Mouse (Mus musculus) midbrain, embryonic 11.5 days (tissue): ENCODE data around the gene Card9. TPM values are rescaled to one million over a fixed set of nuclear protein-coding genes. Genes with fewer than 3 reads are reported as not detected.

Experiments used
- ATAC-seq: fragments of 200-750 bp; cut with Nextera tagmentation; 2 replicates; pipeline ENCODE4 v1.8.0; 2017; ENCODE audit warnings: moderate TSS enrichment, moderate library complexity; ENCODE audit not compliant: low FRiP score
- DNase-seq: peaks from one replicate; pipeline ENCODE4 v3.0.0; 2015; ENCODE audit warnings: low spot score; ENCODE audit errors: missing footprints
- H3K27ac ChIP-seq: fragments of 300-500 bp; sonication (generic); 2 replicates; pipeline ENCODE4 v1.5.1; 2014; ENCODE audit warnings: low read depth, low read length
- H3K27me3 ChIP-seq: fragments of 300-500 bp; sonication (generic); 2 replicates; pipeline ENCODE4 v1.6.1; 2014; ENCODE audit warnings: mild to moderate bottlenecking, low read length, moderate library complexity, mixed read lengths; ENCODE audit not compliant: control insufficient read depth, insufficient read depth
- H3K36me3 ChIP-seq: fragments of 300-500 bp; sonication (generic); 2 replicates; pipeline ENCODE4 v1.6.1; 2014; ENCODE audit warnings: mild to moderate bottlenecking, low read length, moderate library complexity, mixed read lengths; ENCODE audit not compliant: control insufficient read depth, insufficient read depth
- H3K4me1 ChIP-seq: fragments of 300-500 bp; sonication (generic); 2 replicates; pipeline ENCODE4 v1.6.1; 2014; ENCODE audit warnings: low read length; ENCODE audit not compliant: control insufficient read depth, insufficient read depth
- H3K4me2 ChIP-seq: fragments of 300-500 bp; sonication (generic); 2 replicates; pipeline ENCODE4 v1.6.1; 2014; ENCODE audit warnings: mild to moderate bottlenecking, moderate library complexity
- H3K4me3 ChIP-seq: fragments of 300-500 bp; sonication (generic); 2 replicates; pipeline ENCODE4 v1.5.1; 2014; ENCODE audit warnings: low read depth, low read length
- H3K9ac ChIP-seq: fragments of 300-500 bp; sonication (generic); 2 replicates; pipeline ENCODE4 v1.6.1; 2014; ENCODE audit warnings: low read length
- H3K9me3 ChIP-seq: fragments of 300-500 bp; sonication (generic); 2 replicates; pipeline ENCODE4 v1.6.1; 2016; ENCODE audit warnings: low read length; ENCODE audit not compliant: control insufficient read depth
- WGBS: fragments of 180-500 bp; shearing (Covaris S2); extraction: QIAGEN DNeasy Blood & Tissue Kit; methylation state at CpG from one replicate; pipeline ENCODE4 v1.1.7; 2014; 5-methylcytosine and 5-hydroxymethylcytosine counted together
- polyA plus RNA-seq: library from polyadenylated mRNA; unstranded; fragments of >200 nt; fragmentation: Nextera tagmentation; extraction: Ambion mirVana; gene quantifications from 2 replicates; pipeline ENCODE4 v1.2.1, GENCODE M21; 2014

Gene Card9
- polyA plus RNA-seq, 1 experiment from 2014 or later, result 1.1 TPM

DNA sequence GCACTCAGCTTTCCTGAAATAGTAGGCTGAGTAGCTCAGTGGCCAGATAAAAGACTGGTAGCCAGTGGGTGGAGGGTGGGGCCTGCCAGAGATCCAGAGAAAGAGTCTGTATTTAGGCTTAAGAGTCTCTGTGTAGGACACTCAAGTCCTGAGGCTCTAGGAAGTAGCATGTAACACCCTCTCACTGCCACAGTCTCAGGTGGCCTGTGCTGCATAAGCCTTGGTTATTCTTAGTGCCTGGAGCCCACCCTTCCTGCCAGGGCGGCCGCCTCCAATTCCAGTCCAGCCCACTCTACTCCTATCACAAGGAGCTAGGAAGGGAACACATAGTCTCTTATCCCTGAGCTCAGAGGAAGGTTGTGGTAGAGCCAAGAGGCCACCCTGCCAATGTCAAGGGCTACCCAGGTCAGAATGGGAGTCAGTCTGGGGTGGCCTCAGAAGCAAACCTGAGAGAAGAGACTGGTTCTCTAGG lies 19.2 kb downstream of the Card9 start:
- Histone ChIP-seq H3K27ac (no peak overlapping the region), H3K9me3 (no peaks in the 10 kb centered on the region), H3K4me1 (no peaks in the 10 kb centered on the region), H3K27me3 (no peaks in the 10 kb centered on the region), H3K9ac (no peak overlapping the region), H3K4me3 (no peak overlapping the region), H3K4me2 (no peak overlapping the region), H3K36me3 (peaks cover 12% of the 10 kb centered on the region)
- no peak for ATAC-seq
- 92% methylated on average over 2 of the region's 2 CpGs for WGBS
- DNase-seq, result no peak

DNA sequence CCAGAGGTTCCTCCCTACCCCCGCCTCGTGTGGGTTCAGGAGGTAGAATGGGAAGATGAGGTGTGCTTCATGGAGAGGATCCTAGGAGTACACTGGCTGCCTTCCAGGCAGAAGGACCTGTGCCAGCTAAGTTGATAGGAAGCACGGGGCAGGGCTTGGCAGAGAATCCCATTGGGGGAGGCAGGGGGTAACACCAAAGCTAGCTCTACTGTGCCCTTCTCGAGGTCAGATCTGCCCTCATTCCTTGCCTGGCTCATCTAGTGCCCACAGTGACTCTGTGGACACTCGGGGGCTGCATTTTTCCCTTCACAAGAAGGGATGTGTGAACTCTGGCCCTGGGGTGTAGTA lies 21.5 kb downstream of the Card9 start:
- peaks cover 7% of the 10 kb centered on the region for H3K36me3 ChIP-seq
- no peak for DNase-seq
- H3K9ac ChIP-seq, result no peak overlapping the region
- H3K9me3 ChIP-seq, result no peaks in the 10 kb centered on the region
- ATAC-seq, result no peak
- no peaks in the 10 kb centered on the region for H3K27me3 ChIP-seq
- no peaks in the 10 kb centered on the region for H3K4me1 ChIP-seq
- no peak overlapping the region for H3K27ac ChIP-seq
- H3K4me2 ChIP-seq, result no peak overlapping the region
- WGBS, result 88% methylated on average over 5 of the region's 5 CpGs
- no peak overlapping the region for H3K4me3 ChIP-seq

DNA sequence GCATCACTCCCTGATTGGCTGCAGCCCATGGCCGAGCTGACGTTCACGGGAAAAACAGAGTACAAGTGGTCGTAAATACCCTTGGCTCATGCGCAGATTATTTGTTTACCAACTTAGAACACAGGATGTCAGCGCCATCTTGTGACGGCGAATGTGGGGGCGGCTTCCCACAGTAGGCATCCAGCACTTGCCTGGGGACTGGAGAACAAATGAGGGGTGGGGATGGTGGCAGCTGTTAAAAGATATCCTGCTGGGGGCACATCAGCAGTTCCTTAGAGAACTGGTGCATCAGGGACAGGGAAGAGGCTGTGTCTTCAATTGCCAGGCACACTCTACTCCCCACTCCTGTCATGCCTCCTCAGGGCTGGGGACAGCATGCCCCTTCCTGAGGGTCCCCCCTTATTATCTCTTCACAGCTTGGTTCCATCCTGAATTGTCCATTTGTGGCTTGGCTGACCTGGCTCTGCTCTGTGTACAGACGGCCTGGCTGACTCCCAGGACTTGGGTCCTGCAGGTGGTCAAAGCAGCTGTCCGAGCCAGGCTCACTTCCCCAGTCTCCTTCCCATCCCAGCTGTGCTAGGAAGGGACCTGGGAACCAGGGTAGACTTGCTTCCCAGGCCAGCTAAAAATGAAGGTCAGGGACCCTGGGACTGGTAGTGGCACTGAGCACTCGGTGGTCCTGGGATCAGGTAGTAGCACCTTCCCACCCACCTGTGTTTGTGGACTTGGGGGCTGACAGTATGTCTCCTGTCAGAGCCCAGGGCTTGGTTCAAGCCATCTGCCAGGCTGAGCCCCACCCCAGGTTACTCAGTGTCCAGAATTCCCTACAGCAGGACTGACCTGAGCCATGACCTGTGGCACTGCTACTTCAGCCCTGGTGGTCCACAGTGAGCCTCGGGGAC lies 22.2 kb downstream of the Card9 start:
- no peaks in the 10 kb centered on the region for H3K9me3 ChIP-seq
- no peak for DNase-seq
- 87% methylated on average over 8 of the region's 13 CpGs for WGBS
- H3K4me3 ChIP-seq, result no peak overlapping the region
- ATAC-seq, result no peak
- no peak overlapping the region for H3K4me2 ChIP-seq
- H3K27ac ChIP-seq, result no peak overlapping the region
- H3K36me3 ChIP-seq, result peaks cover 7% of the 10 kb centered on the region
- H3K4me1 ChIP-seq, result no peaks in the 10 kb centered on the region
- no peaks in the 10 kb centered on the region for H3K27me3 ChIP-seq
- no peak overlapping the region for H3K9ac ChIP-seq

DNA sequence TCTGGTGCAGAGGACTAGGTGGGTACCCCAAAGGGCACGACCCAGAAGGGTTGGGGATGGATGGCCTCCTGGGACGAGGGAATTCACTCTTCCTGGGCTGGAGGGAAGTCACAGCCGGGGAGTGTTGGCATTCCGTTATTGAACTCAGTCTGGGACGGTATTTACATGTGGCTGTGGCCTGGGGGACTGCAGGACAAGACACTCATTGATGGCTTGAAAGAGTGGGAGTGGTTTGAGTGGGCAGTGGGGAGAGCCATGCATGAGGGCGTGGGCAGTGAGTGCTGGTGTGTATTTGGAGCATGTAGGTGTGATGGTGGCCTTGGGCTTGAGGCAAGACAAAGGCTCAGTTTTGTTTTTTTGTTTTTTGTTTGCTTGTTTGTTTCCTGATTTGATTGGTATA lies 30.0 kb downstream of the Card9 start:
- WGBS, result 78% methylated on average over 6 of the region's 6 CpGs
- no peaks in the 10 kb centered on the region for H3K27me3 ChIP-seq
- no peaks in the 10 kb centered on the region for H3K4me1 ChIP-seq
- no peak overlapping the region for H3K27ac ChIP-seq
- H3K4me3 ChIP-seq, result no peak overlapping the region
- no peak overlapping the region for H3K9ac ChIP-seq
- ATAC-seq, result no peak
- DNase-seq, result no peak
- H3K9me3 ChIP-seq, result no peaks in the 10 kb centered on the region
- H3K4me2 ChIP-seq, result no peak overlapping the region
- peaks cover 25% of the 10 kb centered on the region for H3K36me3 ChIP-seq

DNA sequence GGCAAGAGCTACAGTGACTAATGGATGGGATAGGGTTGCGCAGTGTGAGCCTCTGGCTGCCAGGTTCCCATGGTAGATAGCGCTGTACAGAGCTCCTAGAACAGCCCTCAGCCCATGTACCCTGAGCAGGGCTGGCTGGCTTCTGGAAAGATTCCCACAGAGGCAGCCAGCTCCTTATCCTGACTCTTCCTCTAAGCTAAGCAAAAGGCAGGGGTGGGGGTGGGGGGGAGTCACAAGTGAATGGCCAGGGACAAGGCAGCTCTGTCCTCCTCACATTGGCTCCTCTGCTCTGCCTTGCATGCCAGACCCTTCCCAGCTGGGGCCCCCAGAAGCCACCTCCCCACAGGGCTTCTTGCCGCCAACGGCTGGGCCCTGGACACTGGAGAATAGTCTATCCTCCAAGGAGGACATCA lies 30.7 kb downstream of the Card9 start:
- DNase-seq, result no peak
- Histone ChIP-seq H3K4me3 (no peak overlapping the region), H3K4me2 (no peak overlapping the region), H3K9ac (no peak overlapping the region), H3K9me3 (no peaks in the 10 kb centered on the region), H3K27ac (no peak overlapping the region), H3K27me3 (no peaks in the 10 kb centered on the region), H3K4me1 (no peaks in the 10 kb centered on the region), H3K36me3 (peaks cover 28% of the 10 kb centered on the region)
- no peak for ATAC-seq
- 84% methylated on average over 4 of the region's 4 CpGs for WGBS

DNA sequence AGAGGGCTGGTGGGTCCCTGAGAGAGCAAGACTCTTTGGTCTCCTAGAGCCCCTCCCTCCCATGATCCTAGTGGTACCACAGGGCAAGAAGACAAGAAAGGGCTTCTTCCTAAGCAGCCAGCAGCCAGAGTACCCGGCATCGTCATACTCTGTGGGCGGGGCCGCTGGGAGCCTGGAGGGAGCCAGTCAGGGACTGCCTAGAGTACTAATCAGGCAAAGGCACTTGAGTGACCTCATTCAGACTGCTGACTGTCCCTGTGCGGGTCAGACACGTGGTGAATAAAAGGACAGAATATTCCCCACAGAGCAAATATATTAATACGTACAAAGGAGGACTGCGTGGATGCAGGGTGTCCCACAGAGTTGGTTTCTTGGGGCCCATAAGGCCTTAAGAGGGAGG lies 31.3 kb downstream of the Card9 start:
- Histone ChIP-seq H3K36me3 (peaks cover 28% of the 10 kb centered on the region), H3K27ac (no peak overlapping the region), H3K4me1 (no peaks in the 10 kb centered on the region), H3K9ac (no peak overlapping the region), H3K4me3 (no peak overlapping the region), H3K9me3 (no peaks in the 10 kb centered on the region), H3K27me3 (no peaks in the 10 kb centered on the region), H3K4me2 (no peak overlapping the region)
- 65% methylated on average over 8 of the region's 8 CpGs for WGBS
- no peak for DNase-seq
- ATAC-seq, result no peak

DNA sequence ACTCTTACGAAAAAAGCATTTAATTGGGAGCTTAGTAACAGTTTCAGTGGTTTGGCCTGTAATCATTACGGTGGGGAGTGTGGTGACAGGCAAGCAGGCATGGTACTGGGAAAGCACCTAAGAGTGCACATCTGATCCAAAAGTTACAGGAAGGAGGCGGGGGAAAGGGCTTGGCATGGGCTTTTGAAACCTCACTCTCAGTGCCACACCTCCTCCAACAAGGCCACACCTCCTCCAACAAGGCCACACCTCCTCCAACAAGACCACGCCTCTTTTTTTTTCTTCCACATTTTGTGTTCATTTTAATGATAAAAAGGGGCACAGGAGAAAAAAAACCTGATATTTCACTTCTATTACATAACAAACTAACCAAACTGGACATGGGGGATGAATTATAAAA lies 32.9 kb downstream of the Card9 start:
- 97% methylated on average over 4 of the region's 4 CpGs for WGBS

DNA sequence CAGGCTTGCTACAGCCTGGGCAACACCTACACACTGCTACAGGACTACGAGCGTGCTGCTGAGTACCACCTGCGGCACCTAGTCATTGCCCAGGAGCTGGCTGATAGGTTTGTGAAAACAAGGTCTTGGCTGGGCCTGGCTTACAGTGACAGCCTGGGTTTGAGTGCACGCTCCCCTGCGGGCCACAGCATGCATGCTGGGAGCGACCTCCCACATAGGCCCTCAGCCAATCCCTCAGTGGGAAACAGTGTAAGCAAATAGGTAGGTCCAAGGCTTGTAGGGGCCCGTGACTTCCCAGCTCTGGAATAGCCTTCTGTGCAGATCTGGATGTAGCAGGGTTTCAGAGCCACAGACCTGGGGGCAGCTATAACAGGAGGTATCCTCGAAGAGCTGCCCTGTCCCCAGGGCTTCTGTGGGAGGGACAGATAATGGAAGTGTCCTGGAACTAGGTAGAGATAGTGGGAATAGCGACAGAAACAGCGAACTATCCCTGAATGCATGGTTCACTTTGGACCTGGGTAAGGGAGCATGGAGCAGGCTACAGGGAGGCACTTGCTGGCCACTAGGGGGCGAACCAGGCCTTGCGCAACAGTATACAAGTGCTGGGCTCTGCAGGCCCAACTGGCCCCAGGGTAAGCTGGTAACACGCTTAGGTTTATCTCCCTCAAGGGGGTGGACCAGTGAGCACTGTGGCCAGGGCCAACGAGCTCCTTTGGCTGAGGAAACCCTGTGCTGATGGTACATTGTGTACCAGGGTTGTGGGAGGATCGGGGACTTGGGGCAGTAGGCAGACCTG lies 35.1 kb downstream of the Card9 start:
- Histone ChIP-seq H3K9me3 (no peaks in the 10 kb centered on the region), H3K27ac (no peak overlapping the region), H3K9ac (no peak overlapping the region), H3K4me2 (no peak overlapping the region), H3K4me1 (no peaks in the 10 kb centered on the region), H3K4me3 (no peak overlapping the region), H3K36me3 (peaks cover 30% of the 10 kb centered on the region), H3K27me3 (no peaks in the 10 kb centered on the region)
- peak; percentile 79 for ATAC-seq
- peak; percentile 93 for DNase-seq
- WGBS, result 69% methylated on average over 15 of the region's 15 CpGs

More for the DNA sequence above, 32.9 kb downstream of the Card9 start:
- Histone ChIP-seq H3K4me2 (no peak overlapping the region), H3K4me1 (no peaks in the 10 kb centered on the region), H3K36me3 (peaks cover 36% of the 10 kb centered on the region), H3K4me3 (no peak overlapping the region), H3K9me3 (no peaks in the 10 kb centered on the region), H3K27ac (no peak overlapping the region), H3K27me3 (no peaks in the 10 kb centered on the region), H3K9ac (no peak overlapping the region)
- ATAC-seq, result no peak
- no peak for DNase-seq

DNA sequence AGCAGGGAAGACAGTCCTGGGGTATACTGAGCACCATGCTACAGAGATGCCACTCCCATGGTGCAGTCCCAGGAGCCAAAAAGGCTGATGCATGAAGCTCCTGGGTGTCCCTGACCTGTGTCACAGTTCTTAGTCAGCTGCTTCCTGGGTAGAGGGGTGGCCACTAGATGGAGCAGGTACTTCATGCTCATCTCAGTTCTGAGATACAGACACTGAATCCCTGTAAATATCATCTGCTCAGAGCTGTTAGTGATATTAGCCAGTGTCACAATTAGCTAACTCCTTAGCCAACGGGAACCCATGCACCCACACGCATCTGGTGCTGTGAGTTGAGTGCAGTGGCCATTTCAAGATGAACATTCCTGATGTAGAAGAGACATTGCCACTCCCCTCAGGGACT lies 35.8 kb downstream of the Card9 start:
- DNase-seq, result no peak
- Histone ChIP-seq H3K36me3 (peaks cover 28% of the 10 kb centered on the region), H3K4me3 (no peak overlapping the region), H3K4me1 (no peaks in the 10 kb centered on the region), H3K9ac (no peak overlapping the region), H3K4me2 (no peak overlapping the region), H3K27me3 (no peaks in the 10 kb centered on the region), H3K9me3 (no peaks in the 10 kb centered on the region), H3K27ac (no peak overlapping the region)
- ATAC-seq, result no peak
- 89% methylated on average over 2 of the region's 2 CpGs for WGBS
